Mouse (Mus musculus) spleen, postnatal 4 days (tissue): ENCODE measurements around the gene Prr5.

Experiments used
- DNase-seq, 2 experiments: peaks; one replicate each; pipeline ENCODE4 v3.0.0; 2022; ENCODE audit warnings: low spot score in 2 of 2

Prr5 gene

DNA sequence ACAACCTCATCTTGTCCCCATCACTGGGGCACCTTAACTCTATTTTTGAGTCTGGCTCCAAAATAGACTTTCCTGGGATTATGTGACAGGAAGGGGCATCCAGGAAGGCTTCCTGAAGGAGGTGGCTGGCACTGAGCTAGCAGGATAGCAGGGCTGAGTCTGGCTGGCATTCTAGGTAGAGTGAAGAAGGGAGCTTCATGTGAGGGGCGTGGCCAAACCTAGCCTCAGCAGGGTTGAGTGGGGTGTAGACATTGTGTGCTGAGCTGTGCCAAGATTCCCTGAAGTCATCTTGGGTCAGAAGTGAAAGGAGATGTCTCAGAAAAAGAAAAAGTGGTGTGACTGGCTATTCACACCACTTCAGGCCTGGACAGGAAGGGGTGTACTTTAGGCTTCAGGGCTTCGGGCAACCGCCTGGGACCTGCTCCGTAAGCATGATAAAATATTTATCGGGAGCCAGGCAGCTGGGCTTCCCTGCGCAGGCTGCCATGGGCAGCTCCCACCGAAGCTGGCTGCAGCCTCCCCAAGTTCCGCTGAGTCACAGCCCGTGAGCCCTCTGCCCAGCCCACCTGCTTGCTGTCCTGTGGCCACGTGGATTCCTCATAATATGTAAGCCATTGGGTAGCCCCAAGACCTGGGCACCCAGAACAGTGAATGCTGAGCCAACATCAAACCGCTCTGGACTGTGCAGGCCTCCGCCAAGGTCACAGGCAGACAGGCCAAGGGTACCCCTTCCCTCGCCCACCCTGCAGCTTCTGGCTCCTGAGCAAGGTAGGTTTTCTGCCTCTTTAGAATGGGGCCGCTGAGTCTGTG lies at the start of gene Prr5:
Prr5 (plus strand) TSS at position 683 of the 810 bp plus-strand sequence.
- DNase-seq, result no peak

DNA sequence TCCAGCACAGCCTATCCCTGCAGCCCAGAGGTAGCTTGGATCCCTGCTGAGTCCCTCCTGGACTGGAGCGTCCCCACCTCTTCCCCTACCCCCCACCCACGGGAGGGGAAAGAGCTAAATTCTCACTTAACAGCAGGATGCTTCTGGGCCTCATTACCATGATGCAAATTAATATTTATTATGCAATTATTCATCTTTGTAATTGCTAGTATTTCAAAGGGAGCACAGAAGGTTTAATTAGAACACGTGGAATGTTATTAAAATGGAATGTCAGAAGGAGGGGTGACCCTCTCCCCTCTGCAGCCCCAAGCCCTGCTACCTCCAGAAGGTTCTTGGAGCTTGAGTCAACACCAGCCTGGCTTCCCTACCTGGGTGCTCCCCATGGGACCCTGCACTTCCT lies 49.4 kb upstream of the Prr5 start:
- DNase-seq, result no peak

DNA sequence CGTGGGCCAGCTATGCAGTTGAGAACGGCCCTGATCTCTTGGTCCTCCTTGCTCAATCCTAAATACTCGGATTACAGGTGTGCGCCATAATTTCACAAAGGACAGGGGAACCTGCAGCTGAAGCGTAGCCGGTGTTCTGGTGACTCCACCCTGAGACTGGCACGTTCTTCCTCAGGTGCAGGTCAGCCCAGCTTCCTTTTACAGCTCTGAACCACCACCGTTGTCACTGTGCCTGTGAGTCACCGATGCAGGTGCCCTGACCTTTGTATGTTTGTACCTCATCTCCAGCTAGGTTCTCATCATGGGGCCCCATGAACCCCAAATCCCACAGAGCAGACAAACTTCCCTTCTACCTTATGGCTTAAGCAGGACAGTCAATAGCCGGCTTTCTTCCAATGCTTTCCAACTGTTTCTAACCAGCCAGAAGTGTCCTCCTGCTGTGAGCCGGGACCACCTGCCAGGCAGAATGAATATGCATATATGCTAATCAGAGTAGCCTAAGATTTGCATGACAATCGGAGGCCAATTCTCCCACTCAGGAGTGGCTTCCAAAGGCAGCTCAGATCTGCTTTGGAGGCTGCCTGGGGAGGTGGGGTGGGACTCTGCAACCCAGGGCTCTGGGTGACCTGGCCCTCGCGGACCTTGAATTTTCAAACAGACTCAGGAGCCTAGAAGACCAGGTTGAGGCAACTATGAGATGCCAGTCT lies 47.5 kb upstream of the Prr5 start:
- DNase-seq, result no peak

DNA sequence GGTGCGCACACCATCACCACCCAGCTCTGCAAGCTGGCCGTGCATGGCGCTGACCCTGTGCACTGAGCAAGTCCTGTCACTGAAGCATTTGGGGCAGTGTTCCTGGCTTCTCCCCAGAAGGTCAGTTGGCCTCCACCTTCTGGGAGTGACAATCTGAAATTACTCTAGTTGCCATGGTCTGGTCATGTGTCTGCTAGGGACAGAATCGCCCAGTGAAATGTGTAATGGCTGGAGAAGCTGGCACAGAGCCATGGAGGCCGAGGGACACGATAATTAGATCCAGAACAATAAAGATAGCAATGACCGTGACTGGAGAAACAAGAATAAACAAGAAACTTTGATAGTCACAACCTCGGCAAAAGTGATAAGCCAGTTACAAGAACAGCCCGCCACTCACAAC lies 44.5 kb upstream of the Prr5 start:
- no peak for DNase-seq

DNA sequence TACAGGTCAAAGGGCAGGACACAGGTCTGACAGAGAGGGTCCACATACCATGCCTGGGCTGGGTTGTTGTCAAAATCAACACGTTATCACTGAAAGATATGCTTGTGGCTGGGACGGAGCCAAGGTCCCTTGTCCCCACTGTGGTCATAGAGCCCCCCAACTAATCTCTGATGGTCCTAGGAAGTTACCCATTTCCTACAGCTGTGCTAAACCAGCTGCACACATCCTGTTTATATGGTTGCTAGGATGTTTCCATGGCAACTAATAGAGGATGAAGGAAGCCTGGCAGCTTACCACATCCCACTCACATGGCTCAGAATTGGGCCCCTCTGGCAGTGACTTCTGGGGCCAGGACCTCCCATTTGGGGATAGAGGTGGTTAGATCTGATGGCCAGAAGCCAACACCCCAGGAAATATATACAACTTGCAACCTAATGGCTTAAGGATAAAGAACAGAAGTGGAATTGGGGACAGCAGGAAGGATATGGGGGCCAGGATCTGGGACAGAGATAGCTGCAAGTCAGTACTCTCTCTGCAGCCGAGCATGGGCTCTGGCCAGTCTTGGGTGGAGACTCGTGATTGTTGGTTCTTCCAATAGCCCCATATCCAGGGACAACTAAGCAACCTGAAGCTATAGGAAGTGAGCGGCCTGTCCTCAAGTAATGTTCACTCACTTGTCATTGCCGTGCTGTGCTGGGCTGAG lies 43.6 kb upstream of the Prr5 start:
- no peak for DNase-seq

DNA sequence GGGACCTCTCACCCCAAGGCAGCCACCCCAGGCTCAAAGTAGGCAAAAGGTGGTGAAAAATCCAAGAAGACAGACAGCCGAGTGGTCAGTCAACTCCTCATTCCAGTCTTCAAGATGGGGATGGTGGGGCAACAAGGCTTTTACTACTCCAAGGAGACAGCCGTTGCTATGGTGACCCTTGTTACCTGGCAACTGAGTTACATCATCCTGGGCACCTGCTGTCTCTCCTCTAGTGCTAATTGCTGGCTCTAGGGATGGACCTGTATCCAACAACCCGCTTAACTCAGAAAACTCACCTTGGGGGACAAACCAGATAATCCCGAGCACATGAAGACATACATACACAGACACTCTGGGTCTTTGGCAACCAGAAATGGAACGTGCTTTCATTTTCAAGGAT lies 42.1 kb upstream of the Prr5 start:
- DNase-seq, result no peak

DNA sequence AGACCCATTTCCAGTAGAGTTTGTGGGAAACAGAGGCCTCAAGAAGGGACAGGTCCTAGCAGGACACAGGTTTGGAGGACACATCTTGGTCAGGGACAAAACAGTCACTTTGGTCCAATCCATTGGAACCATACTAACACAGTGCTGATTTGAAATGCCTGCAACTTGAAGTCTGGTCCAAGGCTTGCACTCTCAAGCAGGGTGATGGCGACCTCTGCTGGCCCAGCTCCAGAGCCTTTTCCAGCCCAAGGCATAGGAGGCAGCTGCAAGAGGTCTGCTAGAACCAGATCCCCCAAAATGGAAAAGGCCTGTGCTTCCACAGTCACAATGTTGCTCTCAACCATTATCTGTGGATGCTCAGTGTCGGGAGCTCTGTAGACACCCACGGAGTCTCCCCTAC lies 39.7 kb upstream of the Prr5 start:
- DNase-seq, result peak in 1 of 2 experiments; percentile 47

DNA sequence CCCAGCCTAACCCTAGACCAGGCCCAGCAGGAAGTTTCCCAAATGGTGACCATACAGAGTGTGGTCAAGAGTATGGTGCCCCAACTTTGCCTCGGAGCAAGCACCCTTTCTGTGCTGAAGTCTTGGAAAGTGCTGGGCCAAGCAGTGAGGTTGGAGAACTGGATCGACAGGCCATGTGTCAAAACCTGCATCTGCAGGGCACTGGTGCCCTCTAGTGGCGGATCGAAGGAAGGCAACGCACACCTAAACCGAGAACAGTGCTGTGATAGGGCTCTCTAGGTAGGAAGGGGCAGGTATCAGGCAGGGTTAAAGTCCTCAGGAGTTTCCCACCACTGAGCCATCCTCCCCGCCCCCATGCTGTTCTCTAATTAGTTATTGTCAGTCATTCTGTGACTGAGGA lies 37.9 kb upstream of the Prr5 start:
- peak; percentile 60 to 85 for DNase-seq

DNA sequence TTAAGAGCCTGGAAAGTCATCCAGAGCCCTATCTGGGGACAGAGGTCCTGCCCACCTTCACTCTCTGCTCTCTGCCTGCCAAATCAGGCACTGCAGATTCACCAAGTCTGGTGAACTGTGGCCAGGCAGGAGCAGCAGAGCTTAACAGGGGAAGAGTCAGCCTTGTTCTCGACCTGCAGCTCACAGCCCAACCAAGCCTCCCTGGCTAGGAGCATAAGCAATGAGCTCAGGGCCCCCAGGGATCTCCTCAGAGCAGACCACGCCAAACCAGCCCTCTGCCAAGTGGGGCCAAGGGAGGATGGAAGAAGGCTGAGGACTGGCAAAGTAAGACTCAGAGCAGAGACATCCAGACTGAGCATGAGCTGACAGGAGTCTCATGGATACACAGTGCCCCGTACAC lies 35.1 kb upstream of the Prr5 start:
- no peak for DNase-seq

DNA sequence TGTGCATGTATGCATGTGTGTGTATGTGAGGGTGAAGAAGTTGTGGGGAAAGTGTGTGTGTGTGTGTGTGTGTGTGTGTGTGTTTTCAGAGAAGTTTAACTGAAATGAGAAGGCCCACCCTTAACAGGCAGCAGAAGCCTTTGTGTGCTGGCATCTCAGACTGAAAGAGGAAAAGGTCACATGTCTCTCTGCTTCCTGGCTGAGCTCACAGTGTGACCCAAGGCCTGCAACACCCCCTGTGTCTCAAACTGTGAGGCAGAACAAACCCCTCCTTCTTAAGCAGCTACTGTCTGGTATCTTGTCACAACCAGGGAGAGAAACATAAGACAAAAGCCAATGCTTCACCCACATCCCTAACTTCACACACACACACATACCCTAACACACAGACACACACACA lies 31.0 kb upstream of the Prr5 start:
- DNase-seq, result no peak

DNA sequence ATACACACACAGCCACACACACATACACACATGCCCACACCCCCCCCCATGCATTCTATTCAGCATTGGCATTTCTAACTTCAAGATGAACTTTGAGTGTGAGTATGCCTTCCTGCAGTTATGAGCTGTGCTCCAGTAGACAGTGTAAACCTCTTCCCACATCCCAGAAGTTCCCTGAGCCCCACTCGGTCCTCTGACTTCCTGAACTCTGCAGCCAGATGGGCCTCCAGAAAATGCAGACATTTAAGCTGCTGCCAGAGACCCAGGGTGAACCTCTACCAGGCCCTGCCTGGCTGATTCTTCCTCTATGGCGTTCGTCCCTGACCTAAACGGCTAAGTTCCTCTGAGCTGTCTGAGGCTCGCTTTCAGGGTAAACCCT lies 30.4 kb upstream of the Prr5 start:
- no peak for DNase-seq

DNA sequence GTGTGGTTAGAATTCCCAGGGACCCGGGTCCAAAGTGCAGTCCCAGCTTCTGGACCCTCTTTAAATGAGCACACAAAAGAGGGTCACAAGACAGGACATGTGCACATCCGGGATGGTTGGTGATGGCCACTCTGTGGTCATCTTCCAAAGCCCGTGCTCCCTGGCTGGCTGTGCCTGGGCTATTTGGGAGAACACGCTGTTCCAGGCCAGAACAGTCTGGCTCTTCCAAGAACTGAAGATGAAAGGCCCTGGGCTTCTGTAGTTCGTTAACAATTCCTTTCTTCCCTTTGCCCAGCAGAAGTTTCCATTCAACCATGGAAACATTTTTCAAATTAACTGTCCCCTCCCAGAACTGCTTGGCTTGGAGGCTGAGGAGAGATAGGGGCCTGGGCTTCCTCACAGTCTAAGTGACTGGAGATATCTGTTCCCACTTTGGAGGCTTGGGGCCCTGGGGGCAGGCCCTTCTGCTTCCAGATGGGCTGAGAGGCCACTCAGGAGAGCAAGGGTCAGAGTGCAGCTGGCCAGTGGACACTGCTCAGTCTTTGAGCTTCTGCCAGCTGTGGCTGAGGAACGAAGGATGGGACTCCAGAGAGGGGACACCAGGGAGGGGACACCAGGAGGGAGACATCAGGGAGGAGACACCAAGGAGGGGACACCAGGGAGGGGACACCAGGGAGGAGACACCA lies 29.8 kb upstream of the Prr5 start:
- no peak for DNase-seq

DNA sequence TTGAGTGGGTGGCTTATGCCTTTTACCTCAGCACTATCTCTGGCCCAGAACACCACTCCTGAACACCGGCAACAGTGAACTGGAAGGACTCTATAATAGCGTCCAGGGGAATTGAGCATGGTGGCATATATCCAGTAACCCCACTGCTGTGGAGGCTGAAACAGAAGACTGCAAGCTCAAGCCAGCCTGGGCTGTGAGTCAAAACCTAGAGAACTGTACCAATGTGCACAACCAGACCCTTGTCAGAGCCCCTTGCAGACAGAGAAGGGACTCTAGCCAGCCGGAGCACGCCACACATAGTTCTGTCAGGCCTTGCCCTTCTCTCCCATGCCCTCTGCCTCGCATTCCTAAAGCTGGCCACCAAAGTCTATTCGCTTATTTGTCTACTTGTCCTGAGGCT lies 28.7 kb upstream of the Prr5 start:
- DNase-seq, result no peak

DNA sequence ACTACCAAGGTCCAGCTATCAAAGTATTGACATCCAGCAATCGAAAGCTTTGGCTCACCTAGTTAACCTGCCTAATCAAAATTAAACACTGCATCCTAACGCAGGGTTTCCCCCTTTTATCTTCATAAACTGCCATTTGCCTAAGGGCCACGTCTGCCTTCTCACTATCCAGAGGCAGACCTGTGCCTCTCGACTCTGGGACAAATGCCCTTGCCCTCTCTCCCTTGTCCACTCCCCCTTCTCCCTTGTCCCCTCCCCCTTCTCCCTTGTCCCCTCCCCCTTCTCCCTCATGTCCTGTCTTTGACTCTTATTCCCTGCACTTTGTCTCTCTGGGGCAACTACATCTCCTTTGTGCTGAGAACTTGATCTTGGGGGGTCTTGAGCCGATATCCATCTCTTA lies 28.3 kb upstream of the Prr5 start:
- no peak for DNase-seq

DNA sequence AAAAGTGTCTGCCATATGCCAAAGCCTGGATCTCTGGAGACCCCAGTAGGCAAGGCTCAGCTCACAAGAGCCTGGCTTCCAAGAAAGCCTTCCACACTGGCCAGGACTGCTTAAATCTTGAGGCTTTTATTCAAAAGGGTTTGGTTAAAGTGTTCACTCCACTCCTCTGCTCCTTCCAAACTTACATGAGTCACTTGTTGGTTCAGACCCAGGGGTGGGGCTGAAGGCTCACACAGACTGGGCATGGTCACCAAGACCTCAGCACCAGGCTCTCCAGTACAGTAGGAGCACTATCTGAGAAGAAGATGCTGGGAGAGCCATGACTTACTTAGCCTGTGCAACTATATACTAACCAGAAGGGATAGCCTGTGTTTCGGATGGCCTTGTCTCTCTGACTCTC lies 27.5 kb upstream of the Prr5 start:
- no peak for DNase-seq

DNA sequence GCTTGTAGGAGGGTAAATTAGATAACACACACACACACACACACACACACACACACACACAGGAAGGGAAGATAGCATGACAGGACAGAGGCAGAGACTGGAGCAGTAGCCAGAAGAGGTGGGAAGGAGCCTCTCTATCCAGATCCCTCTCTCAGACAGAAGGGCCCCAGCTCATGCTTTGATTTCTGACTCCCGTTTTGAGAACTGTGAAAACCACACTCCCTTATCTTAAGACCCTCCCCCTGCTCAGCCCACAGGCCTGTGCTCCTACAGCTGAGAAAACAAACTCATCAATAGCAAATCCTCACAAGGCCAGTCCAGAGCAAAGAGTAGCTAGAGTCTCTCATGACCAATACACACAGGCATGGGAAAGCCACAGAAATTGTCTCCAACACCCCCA lies 26.2 kb upstream of the Prr5 start:
- no peak for DNase-seq

DNA sequence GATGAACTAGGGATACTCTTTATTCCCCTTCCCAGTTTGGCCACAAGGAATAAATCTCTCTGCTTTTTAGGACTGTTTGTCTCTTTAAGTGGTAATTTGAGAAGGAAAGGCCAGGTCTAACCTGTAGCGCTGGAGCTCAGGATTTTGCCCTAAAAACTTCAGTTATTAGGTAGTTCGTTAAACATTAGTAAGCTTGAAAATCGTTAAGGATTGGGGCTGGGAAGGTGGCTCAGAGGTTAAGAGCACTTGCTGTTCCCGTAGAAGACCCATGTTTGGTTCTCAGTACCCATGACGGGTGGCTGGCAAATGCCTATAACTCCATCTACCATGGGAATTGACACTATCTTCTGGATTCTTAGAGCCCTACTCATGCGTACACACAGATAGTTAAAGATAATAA lies 17.9 kb upstream of the Prr5 start:
- DNase-seq, result no peak

DNA sequence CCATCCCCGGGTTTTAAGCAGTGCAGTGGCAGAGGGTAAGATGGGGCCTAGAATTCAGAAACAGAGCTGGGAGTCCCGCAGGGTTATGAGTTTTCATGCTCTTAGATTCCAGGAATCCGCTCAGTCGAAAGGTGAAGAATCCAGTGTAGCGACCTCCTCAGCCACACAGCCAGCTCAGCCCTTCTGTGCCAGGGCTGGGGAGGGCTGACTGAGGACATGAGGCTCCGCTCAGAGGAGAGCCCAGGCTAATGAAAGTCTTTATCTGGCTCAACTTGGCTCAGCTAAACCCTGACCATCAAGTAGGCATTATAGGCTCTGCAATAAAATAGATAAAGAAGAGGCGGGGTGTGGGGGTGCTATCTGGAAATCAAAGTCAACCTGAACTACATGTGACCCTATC lies 16.3 kb upstream of the Prr5 start:
- no peak for DNase-seq

DNA sequence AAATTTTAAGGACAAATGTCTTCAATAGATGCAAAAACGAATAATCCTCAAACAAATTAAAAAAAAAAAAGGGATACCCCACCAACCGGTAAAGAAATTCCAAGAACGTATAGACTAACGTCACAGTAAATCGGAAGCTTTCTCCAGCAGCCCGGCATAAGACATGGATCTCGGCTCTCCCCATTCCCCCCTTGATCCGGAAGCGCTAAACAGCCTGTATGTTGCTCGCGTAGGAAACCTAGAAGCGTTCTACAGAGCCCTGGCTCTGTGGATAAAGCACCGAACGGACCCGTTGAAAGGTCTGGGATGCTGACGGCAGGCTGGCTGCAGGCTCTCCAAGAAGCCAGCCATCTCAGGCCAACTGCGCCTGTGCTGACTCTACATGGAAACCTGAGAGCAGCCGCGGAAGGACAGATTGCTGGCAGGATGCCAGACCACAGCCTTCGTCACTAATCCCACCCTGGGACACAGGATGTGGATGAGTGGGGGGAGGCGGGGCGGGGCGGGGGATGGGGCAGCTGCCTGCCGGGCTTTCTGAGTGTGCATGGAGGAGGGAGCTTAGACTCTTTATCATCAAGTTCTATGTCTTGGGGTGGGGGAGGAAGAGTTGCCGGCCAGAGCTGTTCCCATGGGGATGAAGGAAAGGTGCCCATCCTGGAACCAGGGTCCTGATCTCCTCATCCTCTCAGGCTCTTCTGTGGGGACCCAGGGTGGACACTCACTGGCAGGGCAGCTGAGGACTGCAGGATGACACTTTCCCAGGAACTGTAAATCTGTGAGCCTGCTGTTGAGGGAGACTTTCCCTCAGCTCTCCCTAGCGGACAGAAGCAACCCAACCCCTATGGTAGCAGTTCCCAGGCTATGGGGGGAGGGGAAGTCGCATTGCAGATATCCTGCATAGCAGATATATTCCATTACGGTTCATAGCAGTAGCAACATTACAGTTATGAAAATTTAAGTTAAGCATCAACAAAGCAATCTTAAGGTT lies 15.1 kb upstream of the Prr5 start:
- peak in 1 of 2 experiments; percentile 35 for DNase-seq

DNA sequence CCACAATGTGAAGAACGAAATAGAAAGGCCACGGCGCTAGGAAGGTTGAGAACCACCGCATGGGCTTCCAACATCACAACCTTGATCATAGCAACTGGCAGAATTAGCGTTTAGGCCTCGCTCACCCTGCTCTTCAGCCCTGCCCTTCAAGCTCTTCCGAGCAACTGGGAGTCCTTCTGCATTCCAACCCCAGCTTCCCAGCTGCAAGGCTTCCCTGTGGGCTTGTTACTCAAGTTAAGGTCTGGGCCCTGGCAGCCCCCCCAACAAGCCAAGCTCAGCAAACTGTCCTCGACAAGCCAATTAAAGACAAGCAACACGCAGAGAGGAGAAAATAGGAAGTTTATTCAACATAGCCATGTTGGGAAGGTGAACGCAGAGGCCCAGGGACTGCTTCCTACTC lies 14.4 kb upstream of the Prr5 start:
- DNase-seq, result no peak

DNA sequence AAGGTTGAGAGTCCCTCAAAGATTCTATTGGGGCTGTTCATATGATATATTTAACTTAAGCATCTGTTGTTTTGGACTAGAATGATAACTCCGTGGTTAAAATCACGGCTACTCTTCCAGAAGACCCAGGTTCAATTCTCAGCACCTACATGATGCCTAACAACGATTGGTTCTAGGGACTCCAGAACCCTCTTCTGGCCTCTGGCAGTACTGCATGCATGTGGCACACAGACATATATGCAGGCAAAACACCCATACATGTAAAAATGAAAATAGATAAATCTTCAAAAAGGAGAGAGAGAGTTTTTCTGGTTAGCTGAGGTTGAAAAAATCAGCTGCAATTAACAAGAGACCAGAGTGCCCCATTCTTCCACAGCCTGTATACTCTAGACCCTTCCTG lies 12.7 kb upstream of the Prr5 start:
- no peak for DNase-seq
